Mouse (Mus musculus): ENCODE data around the gene Mxd1. TPM values are rescaled to one million over a fixed set of nuclear protein-coding genes. Genes with fewer than 3 reads are reported as not detected.

Mxd1 gene
- 10 to 100 TPM; 16.9 to 17.7 TPM for total RNA-seq (2021)
- long read RNA-seq, experiment 1, full-length matches to known transcripts, result 6 of 12 reads
- long read RNA-seq, experiment 1, partial matches to known transcripts, result 0 of 12 reads
- long read RNA-seq, experiment 1, other reads (novel, unspliced or antisense), result 6 of 12 reads
- long read RNA-seq, experiment 2, full-length matches to known transcripts, result 7 of 13 reads
- long read RNA-seq, experiment 2, partial matches to known transcripts, result 2 of 13 reads
- long read RNA-seq, experiment 2, other reads (novel, unspliced or antisense), result 4 of 13 reads

DNA sequence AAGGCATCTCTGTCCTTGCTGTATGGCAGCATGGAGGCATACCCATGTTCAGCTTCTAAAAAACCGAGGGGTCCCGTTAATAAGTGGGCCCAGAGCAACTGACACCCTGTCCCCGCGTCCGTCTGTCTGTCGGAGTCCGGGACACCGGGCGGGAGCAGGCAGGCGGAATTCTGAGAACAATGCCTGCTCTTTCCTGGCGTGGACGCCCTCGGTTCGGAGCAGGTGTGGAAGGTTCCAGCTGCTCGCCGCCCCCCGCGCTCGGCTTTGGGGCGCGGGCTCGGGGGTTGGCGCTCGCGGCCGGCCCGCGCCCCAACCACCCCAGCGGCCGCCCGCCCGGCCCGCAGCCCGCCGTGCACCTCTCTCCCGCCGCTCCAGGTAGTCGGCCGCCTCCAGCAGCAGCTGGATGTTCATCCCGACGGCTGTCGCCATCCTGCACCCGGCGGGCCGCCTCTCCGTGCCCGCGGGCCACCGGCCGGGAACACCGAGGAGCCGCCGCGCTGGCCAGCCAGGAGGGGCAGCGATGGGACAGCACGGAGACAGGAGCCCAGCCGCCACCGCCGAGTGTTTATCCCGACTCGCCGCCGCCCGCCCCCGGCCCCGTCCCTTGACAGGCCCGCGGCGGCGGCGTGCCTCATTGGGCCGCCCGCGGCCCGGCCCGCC, at the start of gene Mxd1:
Gene Mxd1 (minus strand): TSS at position 582 of the 660 bp plus-strand sequence.
- no peak for DNase-seq (ENCODE audit: low spot score in 2 of 2)

DNA sequence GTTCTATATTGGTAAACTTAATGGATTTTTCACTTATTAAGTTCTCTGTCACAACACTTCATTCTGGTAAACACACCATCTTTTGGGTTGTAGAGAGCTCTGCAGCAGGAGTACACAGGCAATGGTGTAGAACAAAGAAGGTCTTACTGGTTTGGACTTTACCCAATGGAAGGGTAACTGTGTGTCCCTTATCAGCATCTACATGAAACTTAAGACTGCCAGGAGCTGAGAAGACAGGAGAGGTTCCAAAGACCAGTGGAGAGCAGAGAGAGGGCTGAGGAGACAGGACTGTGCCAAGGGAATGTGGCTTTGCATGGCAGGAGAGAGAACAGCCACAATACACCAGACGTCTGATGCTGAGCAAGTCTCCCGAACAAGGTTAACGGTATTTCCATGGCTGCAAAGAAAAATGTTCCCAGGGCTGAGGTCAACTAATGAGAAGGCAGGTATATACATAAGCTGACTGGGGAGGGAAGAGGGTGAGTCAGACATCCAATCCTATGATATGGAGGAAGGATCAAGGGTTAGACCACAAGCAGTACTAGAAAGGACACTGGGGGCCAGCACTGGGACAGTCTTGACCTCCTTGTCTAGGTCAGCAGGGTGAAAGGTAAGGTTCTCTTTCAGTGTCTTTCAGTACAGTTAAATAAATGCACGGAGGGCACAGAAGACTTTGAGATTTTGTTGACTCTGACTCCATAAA, 39.3 kb upstream of the Mxd1 start:
- DNase-seq (ENCODE audit: low spot score in 2 of 2), result no peak

- DNase-seq (ENCODE audit: low spot score in 2 of 2), result no peak
Measured at GRCm38 (mm10) chr6:86702577-86702976, 33.6 kb upstream of the Mxd1 start.

- DNase-seq (ENCODE audit: low spot score in 2 of 2), result no peak
Measured at GRCm38 (mm10) chr6:86697903-86698302, 28.9 kb upstream of the Mxd1 start.

- DNase-seq (ENCODE audit: low spot score in 2 of 2), result no peak
Measured at GRCm38 (mm10) chr6:86696213-86696612, 27.3 kb upstream of the Mxd1 start.

DNA sequence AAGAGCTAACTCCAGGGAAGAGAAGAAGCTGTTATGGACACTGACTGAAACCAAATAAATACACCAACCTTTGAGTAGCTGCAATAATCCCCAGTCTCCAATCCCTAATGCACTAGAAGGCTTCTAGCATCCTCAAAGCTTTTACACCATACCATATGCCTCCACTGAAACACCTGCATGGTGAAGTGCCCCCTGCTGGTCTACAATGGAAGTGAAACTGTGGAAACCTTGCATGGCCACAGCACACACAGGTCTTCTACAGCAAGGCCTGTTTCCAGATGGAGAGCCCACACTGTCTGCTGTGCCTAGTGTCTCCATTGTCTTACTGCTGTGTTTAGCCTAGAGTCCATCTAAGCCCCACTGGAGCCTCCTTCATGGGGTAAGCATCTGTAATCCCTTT, 25.5 kb upstream of the Mxd1 start:
- DNase-seq (ENCODE audit: low spot score in 2 of 2), result peak in 1 of 2 experiments; percentile 13

- DNase-seq (ENCODE audit: low spot score in 2 of 2), result no peak
Measured at GRCm38 (mm10) chr6:86689671-86690070, 20.7 kb upstream of the Mxd1 start.

- DNase-seq (ENCODE audit: low spot score in 2 of 2), result no peak
Measured at GRCm38 (mm10) chr6:86686971-86687370, 18.0 kb upstream of the Mxd1 start.

- DNase-seq (ENCODE audit: low spot score in 2 of 2), result no peak
Measured at GRCm38 (mm10) chr6:86684655-86685011, 15.7 kb upstream of the Mxd1 start.

DNA sequence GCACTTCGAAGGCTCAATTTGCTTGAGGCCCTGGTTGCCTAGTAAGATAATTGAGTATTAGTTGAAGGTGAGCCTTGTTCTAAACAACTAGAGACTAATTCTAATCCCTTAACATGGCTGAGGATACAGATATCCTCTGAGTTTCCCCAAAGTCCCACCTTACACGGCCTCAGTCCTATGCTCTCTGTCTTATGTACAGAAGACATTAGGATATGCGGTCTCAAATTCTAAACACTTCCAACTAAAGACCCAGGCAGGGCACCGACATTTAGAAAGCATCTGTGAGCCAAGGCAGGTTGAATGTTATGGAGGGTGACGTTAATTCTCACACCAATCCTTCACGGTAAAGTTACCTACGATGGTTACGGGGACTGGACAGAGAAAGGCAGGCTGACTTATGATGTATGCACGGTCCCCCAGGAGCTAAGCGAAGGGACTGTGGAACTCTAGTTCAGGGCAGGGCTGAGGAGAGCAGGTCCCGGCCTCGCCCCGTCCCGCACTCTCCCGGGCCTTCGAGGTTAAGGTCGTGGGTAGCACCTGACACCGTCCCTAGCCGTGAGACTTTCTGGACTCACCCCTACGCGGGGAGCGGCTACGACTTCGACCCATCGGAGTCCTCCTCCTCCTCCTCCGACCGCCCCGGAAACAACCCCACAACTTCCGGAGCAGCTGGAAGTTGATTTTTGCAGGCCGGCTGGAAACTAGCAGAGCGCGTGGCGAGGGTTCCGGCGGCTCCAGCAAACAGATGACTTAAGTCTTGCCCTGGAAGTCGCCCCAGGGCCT, 15.1 kb upstream of the Mxd1 start, which contains the start of gene Snrnp27:
Gene Snrnp27 (minus strand): TSS at position 651 of the 783 bp plus-strand sequence.
- peak; percentile 90 to 91 for DNase-seq (ENCODE audit: low spot score in 2 of 2)

GRCm38 (mm10) chr6:86681289-86681688, 12.3 kb upstream of the Mxd1 start:
- no peak for DNase-seq (ENCODE audit: low spot score in 2 of 2)

GRCm38 (mm10) chr6:86678341-86678740, 9.4 kb upstream of the Mxd1 start:
- DNase-seq (ENCODE audit: low spot score in 2 of 2), result no peak

- DNase-seq (ENCODE audit: low spot score in 2 of 2), result peak; percentile 35 to 86
Measured at GRCm38 (mm10) chr6:86670873-86671272, 1.9 kb upstream of the Mxd1 start.

- DNase-seq (ENCODE audit: low spot score in 2 of 2), result peak; percentile 100
Measured at GRCm38 (mm10) chr6:86669240-86669727, 323 bp upstream of the Mxd1 start.

DNA sequence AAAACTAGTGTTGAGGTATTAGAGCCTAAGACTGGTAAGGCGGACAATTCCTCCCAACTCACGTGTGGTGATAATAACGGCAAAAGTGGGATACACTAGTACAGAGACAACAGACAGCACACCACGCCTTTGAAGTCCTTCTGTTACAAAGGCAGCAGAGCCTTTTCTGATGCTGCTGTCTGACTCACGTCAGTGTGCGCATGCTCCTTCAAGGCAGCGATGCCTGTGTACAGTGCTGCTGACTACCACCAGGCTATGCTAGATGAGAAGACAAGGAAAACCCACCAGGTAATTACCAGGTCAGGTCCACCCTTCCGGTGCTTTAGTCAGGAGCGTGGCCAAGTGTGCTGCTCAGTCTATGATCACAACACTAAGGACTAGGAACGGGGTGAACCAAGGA, 1.9 kb downstream of the Mxd1 start:
- DNase-seq (ENCODE audit: low spot score in 2 of 2), result no peak

GRCm38 (mm10) chr6:86665560-86666307, 3.2 kb downstream of the Mxd1 start:
- no peak for DNase-seq (ENCODE audit: low spot score in 2 of 2)

GRCm38 (mm10) chr6:86665076-86665475, 3.9 kb downstream of the Mxd1 start:
- no peak for DNase-seq (ENCODE audit: low spot score in 2 of 2)

DNA sequence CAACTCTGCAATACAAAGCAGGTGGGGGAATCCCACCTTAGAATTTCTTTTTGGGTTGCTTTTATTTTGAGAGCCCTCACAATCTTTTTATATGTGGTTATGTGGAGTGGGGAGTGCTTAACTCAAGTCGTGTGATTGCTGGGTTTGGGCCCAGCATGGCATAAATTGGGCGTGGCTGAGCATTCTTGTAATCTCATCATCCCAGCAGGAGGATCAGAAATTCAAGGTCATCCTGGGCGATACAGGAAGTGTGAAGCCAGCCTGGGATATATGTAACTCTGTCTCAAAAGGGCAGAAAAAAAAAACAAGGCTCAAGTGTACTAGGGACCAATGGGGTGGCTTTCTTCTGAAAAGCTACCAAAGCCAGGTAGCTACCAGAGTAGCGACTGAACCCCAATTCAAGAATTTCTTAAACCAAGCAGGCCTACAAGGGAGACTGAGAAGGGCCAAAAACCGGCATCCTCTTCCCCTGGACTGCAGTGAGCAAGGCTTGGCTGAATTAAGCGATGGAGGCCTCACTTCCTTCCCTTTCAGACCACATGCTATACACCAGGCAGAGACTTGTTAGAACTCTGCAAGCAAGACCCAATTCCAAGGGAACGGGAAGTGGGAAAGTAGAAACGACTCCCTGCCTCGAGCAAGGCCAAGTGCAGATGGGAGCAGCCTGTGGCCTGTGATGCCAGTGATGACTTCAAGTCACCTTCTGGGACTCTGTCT, 8.6 kb downstream of the Mxd1 start:
- no peak for DNase-seq (ENCODE audit: low spot score in 2 of 2)

GRCm38 (mm10) chr6:86658501-86658900, 10.5 kb downstream of the Mxd1 start:
- no peak for DNase-seq (ENCODE audit: low spot score in 2 of 2)

Measured in layer of hippocampus, postnatal 14 days (tissue).